In genomic region chr8:83089336-83089986, GRCm38 (mm10) we compare ENCODE assay signal across 9 mouse cellular contexts.
DNase-seq lines count a peak whose midpoint lies in the region; ATAC-seq and TF ChIP-seq lines count a peak whose summit lies in the region.
"Had no signal": no experiment of that assay in that cellular context is flagged by ENCODE, and none has a peak within 500 bp of the region (broad histone marks: within the 10 kb centered on the region; RNA-seq: fewer than 3 reads in every experiment).

No protein-coding gene starts in this region.

- TF ChIP-seq EP300 in ES-Bruce4 (IDR thresholded peaks at IDR 0.05; ENCODE audit: insufficient read depth, low read depth, low read length) = no peak

- TF ChIP-seq CTCF in ES-Bruce4 (IDR thresholded peaks at IDR 0.05; ENCODE audit: low read depth, low read length) = peak; percentile 44

- TF ChIP-seq POLR2A in ES-Bruce4 (IDR thresholded peaks at IDR 0.05; ENCODE audit: insufficient read depth, low read length) = no peak

- no peak overlapping the region for H3K4me2 ChIP-seq in forebrain, embryonic 13.5 days
- no peak overlapping the region for H3K4me2 ChIP-seq in hindbrain, embryonic 11.5 days (replicated peaks; ENCODE audit: low read depth, low read length)
- H3K4me2 ChIP-seq: heart, embryonic 15.5 days had no signal

- peak; percentile 78 for ATAC-seq in forebrain, embryonic 13.5 days
- peak; percentile 57; the same call in 1 of the 2 replicates for ATAC-seq in hindbrain, embryonic 11.5 days (ENCODE audit: low FRiP score)
- ATAC-seq in megakaryocyte, adult 5-6 weeks (ENCODE audit: poor library complexity, severe bottlenecking) = peak; percentile 69

- H3K27me3 ChIP-seq in ES-Bruce4 (ENCODE audit: control insufficient read depth, insufficient read depth, low read length, poor library complexity, severe bottlenecking) = no peaks in the 10 kb centered on the region
- no peaks in the 10 kb centered on the region for H3K27me3 ChIP-seq in forebrain, embryonic 13.5 days
- no peaks in the 10 kb centered on the region for H3K27me3 ChIP-seq in hindbrain, embryonic 11.5 days (ENCODE audit: control insufficient read depth, insufficient read depth, low read length)
- H3K27me3 ChIP-seq: heart, embryonic 15.5 days had no signal

- no peaks in the 10 kb centered on the region for H3K4me1 ChIP-seq in ES-Bruce4 (ENCODE audit: control insufficient read depth, insufficient read depth, low read length)
- no peaks in the 10 kb centered on the region for H3K4me1 ChIP-seq in forebrain, embryonic 13.5 days
- H3K4me1 ChIP-seq in hindbrain, embryonic 11.5 days (replicated peaks; ENCODE audit: control insufficient read depth, insufficient read depth, low read length) = no peaks in the 10 kb centered on the region
- H3K4me1 ChIP-seq: heart, embryonic 15.5 days had no signal

- no peak overlapping the region for H3K4me3 ChIP-seq in ES-Bruce4 (ENCODE audit: low read depth, low read length)
- H3K4me3 ChIP-seq in forebrain, embryonic 13.5 days = no peak overlapping the region
- no peak overlapping the region for H3K4me3 ChIP-seq in hindbrain, embryonic 11.5 days (ENCODE audit: low read depth, low read length)
- H3K4me3 ChIP-seq: heart, embryonic 15.5 days had no signal

- peak; percentile 95 for DNase-seq in brain, adult 2 months (ENCODE audit: low read depth, low spot score)
- DNase-seq in hindbrain, embryonic 11.5 days (ENCODE audit: low spot score) = peak; percentile 90
- DNase-seq in layer of hippocampus, postnatal 25 days (ENCODE audit: extremely low spot score in 1 of 2, low spot score in 1 of 2) = peak; percentile 79 to 98
- DNase-seq in right cerebral cortex, adult 18-20 months = peak; percentile 89
- DNase-seq in urinary bladder, postnatal 14 days (ENCODE audit: low spot score) = peak; percentile 90

- no peaks in the 10 kb centered on the region for H3K9me3 ChIP-seq in ES-Bruce4 (replicated peaks; ENCODE audit: control insufficient read depth, insufficient read depth, low read length, poor library complexity, severe bottlenecking)
- H3K9me3 ChIP-seq in forebrain, embryonic 13.5 days (replicated peaks) = no peaks in the 10 kb centered on the region
- H3K9me3 ChIP-seq in hindbrain, embryonic 11.5 days (ENCODE audit: control insufficient read depth, low read length) = no peaks in the 10 kb centered on the region
- H3K9me3 ChIP-seq: heart, embryonic 15.5 days had no signal

- no peak overlapping the region for H3K27ac ChIP-seq in ES-Bruce4 (ENCODE audit: insufficient read depth, low read length)
- no peak overlapping the region for H3K27ac ChIP-seq in forebrain, embryonic 13.5 days
- H3K27ac ChIP-seq in hindbrain, embryonic 11.5 days (ENCODE audit: low read depth, low read length) = no peak overlapping the region
- H3K27ac ChIP-seq: heart, embryonic 15.5 days had no signal

- H3K9ac ChIP-seq in ES-Bruce4 (ENCODE audit: low read depth, poor library complexity, severe bottlenecking) = no peak overlapping the region
- no peak overlapping the region for H3K9ac ChIP-seq in forebrain, embryonic 13.5 days
- no peak overlapping the region for H3K9ac ChIP-seq in hindbrain, embryonic 11.5 days (ENCODE audit: low read depth, low read length)
- H3K9ac ChIP-seq: heart, embryonic 15.5 days had no signal

- WGBS in forebrain, embryonic 13.5 days = 30% methylated on average over 10 of the region's 10 CpGs
- WGBS in hindbrain, embryonic 11.5 days = 33% methylated on average over 10 of the region's 10 CpGs

- H3K36me3 ChIP-seq in ES-Bruce4 (ENCODE audit: control insufficient read depth, insufficient read depth, low read length, poor library complexity, severe bottlenecking) = no peaks in the 10 kb centered on the region
- H3K36me3 ChIP-seq in forebrain, embryonic 13.5 days (ENCODE audit: poor library complexity, severe bottlenecking) = no peaks in the 10 kb centered on the region
- H3K36me3 ChIP-seq in hindbrain, embryonic 11.5 days (ENCODE audit: control insufficient read depth, insufficient read depth, low read length) = no peaks in the 10 kb centered on the region
- H3K36me3 ChIP-seq: heart, embryonic 15.5 days had no signal
